Mouse (Mus musculus) gastrocnemius, postnatal 25 days (tissue): ENCODE data around the gene Pfkfb4. TPM values are rescaled to one million over a fixed set of nuclear protein-coding genes. Genes with fewer than 3 reads are reported as not detected.
A peak's percentile ranks its signal among the peaks of the same experiment; 100 is the strongest.

ENCODE experiments used
- DNase-seq: peaks from one replicate; pipeline ENCODE4 v3.0.0; 2022
- long read RNA-seq, 2 experiments: library from polyadenylated mRNA; stranded (forward); transcript quantifications; one replicate each; pipeline ENCODE4 v2.0.0; 2021
- total RNA-seq, 2 experiments: library from RNA; stranded (reverse); gene quantifications; 1 replicate in 1 of 2; 2 replicates in 1 of 2; pipeline ENCODE4 v1.2.3; 2021

Pfkfb4 gene
- 10 to 100 TPM; 20.4 to 32.4 TPM for total RNA-seq
- long read RNA-seq, experiment 1, partial matches to known transcripts: 81 of 85 reads
- long read RNA-seq, experiment 1, other reads (novel, unspliced or antisense): 4 of 85 reads
- long read RNA-seq, experiment 2, partial matches to known transcripts: 67 of 72 reads
- long read RNA-seq, experiment 2, other reads (novel, unspliced or antisense): 4 of 72 reads

- DNase-seq: peak; percentile 96
These were observed at the start of gene Pfkfb4 for GRCm38 (mm10) chr9:108991428-108992084. Pfkfb4 (plus strand) TSS chr9:108991778.

- no peak for DNase-seq
These were observed 46.5 kb upstream of the Pfkfb4 start for GRCm38 (mm10) chr9:108945111-108945510.

- no peak for DNase-seq
These were observed 46.0 kb upstream of the Pfkfb4 start for GRCm38 (mm10) chr9:108945608-108946007.

- DNase-seq: peak; percentile 70
These were observed 42.2 kb upstream of the Pfkfb4 start for GRCm38 (mm10) chr9:108949231-108949966.

GRCm38 (mm10) chr9:108949967-108950728 lies 41.4 kb upstream of the Pfkfb4 start:
- DNase-seq: peak; percentile 58

GRCm38 (mm10) chr9:108953081-108953636 lies 38.4 kb upstream of the Pfkfb4 start, which contains the start of gene Col7a1:
Col7a1 (plus strand) TSS chr9:108953586.
- no peak for DNase-seq

GRCm38 (mm10) chr9:108955241-108955640 lies 36.3 kb upstream of the Pfkfb4 start:
- DNase-seq: no peak

GRCm38 (mm10) chr9:108955846-108956245 lies 35.7 kb upstream of the Pfkfb4 start:
- DNase-seq: no peak

- DNase-seq: no peak
These were observed 28.0 kb upstream of the Pfkfb4 start for GRCm38 (mm10) chr9:108963577-108963976.

GRCm38 (mm10) chr9:108964338-108964737 lies 27.2 kb upstream of the Pfkfb4 start:
- no peak for DNase-seq

GRCm38 (mm10) chr9:108970623-108971022 lies 21.0 kb upstream of the Pfkfb4 start:
- no peak for DNase-seq

GRCm38 (mm10) chr9:108976483-108976882 lies 15.1 kb upstream of the Pfkfb4 start:
- no peak for DNase-seq

- no peak for DNase-seq
These were observed 13.6 kb upstream of the Pfkfb4 start for GRCm38 (mm10) chr9:108977966-108978365.

- no peak for DNase-seq
These were observed 9.1 kb upstream of the Pfkfb4 start for GRCm38 (mm10) chr9:108982498-108982897.

GRCm38 (mm10) chr9:108983209-108983608 lies 8.4 kb upstream of the Pfkfb4 start:
- DNase-seq: no peak

- no peak for DNase-seq
These were observed 5.9 kb upstream of the Pfkfb4 start, which contains the start of gene Ucn2 for GRCm38 (mm10) chr9:108985710-108986109. Ucn2 (plus strand) TSS chr9:108986010.

- peak; percentile 77 for DNase-seq
These were observed 3.8 kb upstream of the Pfkfb4 start for GRCm38 (mm10) chr9:108987704-108988350.

- DNase-seq: no peak
These were observed 1.6 kb upstream of the Pfkfb4 start for GRCm38 (mm10) chr9:108989802-108990461.

GRCm38 (mm10) chr9:108990462-108990820 lies 1.1 kb upstream of the Pfkfb4 start:
- DNase-seq: no peak

- no peak for DNase-seq
These were observed 499 bp downstream of the Pfkfb4 start for GRCm38 (mm10) chr9:108992085-108992469.
